Mouse (Mus musculus): Measurements from ENCODE around the gene Cit.

DNA sequence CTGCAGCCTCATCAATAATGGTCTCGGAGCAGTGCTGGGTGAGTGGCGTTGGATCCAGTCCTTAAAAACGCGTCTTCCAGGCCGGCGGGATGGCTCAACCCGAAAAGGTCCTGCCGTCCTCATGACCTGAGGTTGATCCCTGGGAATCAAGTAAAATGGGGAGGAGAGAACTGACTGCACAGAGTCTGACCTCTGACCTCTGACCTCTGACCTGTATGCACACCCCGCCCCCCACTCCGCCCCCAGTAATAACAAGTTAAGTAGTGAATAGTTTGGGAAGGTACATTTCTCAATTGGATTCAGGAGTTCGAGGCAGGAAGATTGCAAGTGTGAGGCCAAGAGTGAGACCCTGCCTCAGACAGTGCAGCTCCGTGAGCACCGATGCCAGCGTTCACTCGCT lies 24.1 kb downstream of the Cit start:
- TF ChIP-seq HCFC1 (IDR thresholded peaks at IDR 0.05; ENCODE audit: borderline replicate concordance, insufficient read depth, low read length): no peak
- TF ChIP-seq ZNF384 (IDR thresholded peaks at IDR 0.05; ENCODE audit: low read depth, low read length): no peak
- no peak for TF ChIP-seq ZC3H11A (IDR thresholded peaks at IDR 0.05; ENCODE audit: borderline replicate concordance, low read depth, low read length)
- TF ChIP-seq CHD2 (IDR thresholded peaks at IDR 0.05; ENCODE audit: low read depth, low read length): peak; percentile 73; the same call in 1 of the 2 replicates

Data from ES-E14 (cell line).